Mouse (Mus musculus): Measurements from ENCODE around the gene Gm16867.
"Not testable (repeated sequence)": the region's sequence is repeated elsewhere in the genome, so short reads cannot be mapped to it uniquely, and the experiment has no call there.

DNA sequence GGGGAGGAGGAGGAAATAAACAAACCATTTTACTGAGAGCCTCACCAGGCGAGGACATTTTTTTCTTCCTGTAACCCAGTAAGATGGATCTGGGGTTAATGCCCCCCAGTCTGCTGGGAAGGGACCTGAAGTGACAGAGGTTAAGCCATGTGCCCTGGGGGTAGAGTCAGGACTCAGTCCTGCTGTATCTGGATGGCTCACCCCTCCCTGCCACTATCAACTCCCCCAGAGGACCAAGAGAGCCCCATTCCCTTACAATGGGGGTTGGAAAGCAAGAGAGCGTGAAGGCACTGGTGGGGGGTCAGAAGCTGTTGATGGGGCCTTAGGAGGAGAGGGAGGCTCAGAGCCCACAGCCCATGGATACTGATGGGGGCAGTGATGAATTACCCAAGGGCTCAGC lies 8.2 kb downstream of the Gm16867 start:
- TF ChIP-seq CTCF (IDR thresholded peaks at IDR 0.05; ENCODE audit: low read depth, low read length); GATA1 (IDR thresholded peaks at IDR 0.05; ENCODE audit: borderline replicate concordance, low read length); TAL1 (conservative IDR thresholded peaks at IDR 0.05; ENCODE audit: low read depth, low read length): not testable (repeated sequence)

Data from G1E (cell line).